Mouse (Mus musculus): Measurements from ENCODE around the gene Retreg1. TPM values are rescaled to one million over a fixed set of nuclear protein-coding genes. Genes with fewer than 3 reads are reported as not detected.

Retreg1 gene
- total RNA-seq, 2 experiments from 2014 or later = 170 to 181 TPM

DNA sequence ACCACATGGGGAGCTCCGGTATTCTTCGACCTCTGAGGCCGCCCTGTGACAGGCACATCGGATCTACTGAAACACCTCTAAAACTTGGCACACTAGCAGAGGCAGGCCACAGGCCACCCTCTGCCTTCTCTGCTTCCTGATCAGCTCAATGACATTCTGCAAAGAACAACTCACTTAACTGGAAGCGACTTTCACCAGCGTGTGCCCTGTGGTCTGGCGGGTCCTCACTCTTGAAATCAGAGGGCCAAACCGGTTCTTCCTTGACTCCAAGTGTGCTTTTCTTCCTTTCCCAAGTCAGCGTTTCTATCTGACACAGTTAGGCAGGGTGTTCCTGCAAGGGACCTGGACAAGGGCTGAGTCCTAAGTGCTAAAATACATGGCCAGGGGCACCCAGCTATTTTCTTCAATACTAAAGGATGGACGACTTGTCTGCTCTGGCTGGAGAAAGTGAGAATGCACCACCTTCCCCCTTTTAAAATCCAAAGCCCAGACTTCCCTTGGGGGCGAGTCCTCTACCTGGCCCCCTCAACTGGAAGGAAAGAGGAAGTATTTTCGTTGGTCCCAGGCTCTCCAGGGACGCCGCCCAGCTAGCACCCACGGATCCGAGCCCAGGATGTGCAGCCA lies 406 bp upstream of the Retreg1 start:
- DNase-seq = no peak
- Histone ChIP-seq H3K27ac (peak overlapping the region; percentile 77), H3K4me3 (peak overlapping the region; percentile 92)
- TF ChIP-seq CTCF (IDR thresholded peaks at IDR 0.05) = no peak
- intact Hi-C loops (cut with DNase I) = no loop called here

DNA sequence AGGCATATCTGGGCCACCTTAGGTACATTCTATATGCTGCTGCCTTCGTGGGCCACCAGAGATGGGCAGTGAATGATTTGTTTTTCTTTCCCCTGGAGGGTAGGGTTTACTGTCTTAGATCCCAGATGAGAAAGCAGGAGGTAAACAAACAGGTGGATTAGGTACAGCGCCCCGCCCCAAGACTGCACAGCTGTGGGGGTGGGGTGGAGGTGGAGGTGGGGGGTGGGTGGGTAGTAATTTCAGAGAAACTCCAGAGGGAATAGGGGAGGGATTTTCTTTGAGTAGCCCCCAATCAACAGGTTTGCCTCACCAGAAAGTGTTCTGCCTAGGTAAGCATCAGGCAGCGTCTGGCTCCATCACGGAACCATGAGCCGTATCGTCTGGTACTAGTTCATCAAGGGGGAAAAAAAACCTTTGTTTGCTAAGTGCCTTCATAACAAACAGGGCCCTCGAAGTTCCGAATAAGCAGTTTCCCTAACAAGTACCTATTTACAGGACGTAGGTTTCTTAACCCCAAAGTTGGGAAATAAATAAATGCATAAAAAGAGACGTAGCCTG lies 1.1 kb downstream of the Retreg1 start:
- intact Hi-C loops (cut with DNase I) = no loop called here
- no peak for TF ChIP-seq CTCF (IDR thresholded peaks at IDR 0.05)
- H3K27ac ChIP-seq = no peak overlapping the region
- peak overlapping the region; percentile 92 for H3K4me3 ChIP-seq
- DNase-seq = no peak

DNA sequence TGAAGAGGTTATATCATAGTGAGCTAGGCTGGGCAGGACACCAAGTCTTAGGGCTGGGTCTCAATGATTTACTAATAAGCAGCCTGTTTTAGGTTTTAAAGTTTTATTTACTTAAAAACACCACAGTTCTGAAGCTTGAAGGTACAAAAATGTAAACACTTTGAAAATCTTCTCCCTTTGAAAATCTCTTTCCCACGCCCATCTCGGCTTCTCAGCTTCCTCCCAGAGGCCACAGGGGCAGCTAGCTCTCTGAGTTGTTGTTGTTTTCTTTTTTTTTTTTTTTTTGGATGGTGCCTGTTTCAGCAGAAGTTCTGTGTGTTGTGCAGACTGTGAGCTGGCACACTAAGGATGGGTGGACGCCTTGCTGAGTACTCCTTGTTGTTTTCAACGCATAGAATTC lies 1.8 kb downstream of the Retreg1 start:
- TF ChIP-seq CTCF (IDR thresholded peaks at IDR 0.05) = no peak
- DNase-seq = no peak
- H3K4me3 ChIP-seq = no peak overlapping the region
- H3K27ac ChIP-seq = no peak overlapping the region
- intact Hi-C loops (cut with DNase I) = loop anchor here (5.0 kb wide), 1 partner anchor 38 kb away; no protein-coding TSS in a partner anchor

DNA sequence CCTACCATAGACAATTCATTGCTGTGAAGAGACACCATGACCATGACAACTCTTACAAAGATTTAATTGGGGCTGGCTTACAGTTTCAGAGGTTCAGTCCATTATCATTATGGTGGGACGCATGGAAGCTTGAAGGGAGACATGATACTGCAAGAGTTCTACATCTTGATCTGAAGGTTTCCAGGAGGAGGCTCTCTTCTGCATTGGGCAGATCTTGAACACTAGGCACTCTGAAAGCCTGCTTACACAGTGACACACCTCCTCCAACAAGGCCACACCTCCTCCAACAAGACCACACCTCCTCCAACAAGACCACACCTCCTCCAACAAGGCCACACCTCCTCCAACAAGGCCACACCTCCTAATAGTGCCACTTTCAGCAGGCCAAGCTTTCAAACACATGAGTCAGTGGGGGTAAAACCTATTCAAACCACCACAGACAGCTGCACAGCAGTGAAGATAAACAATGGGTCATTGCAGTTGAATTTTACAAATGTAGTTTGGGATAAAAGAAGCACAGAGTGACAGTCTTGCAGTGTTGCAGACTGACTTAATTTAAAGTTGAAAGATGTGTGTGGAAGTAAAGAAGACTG lies 4.7 kb downstream of the Retreg1 start:
- TF ChIP-seq CTCF (IDR thresholded peaks at IDR 0.05) = no peak
- no peak overlapping the region for H3K4me3 ChIP-seq
- no peak overlapping the region for H3K27ac ChIP-seq
- DNase-seq = no peak
- intact Hi-C loops (cut with DNase I) = loop anchor here (5.0 kb wide), 1 partner anchor 35 kb away; no protein-coding TSS in a partner anchor

DNA sequence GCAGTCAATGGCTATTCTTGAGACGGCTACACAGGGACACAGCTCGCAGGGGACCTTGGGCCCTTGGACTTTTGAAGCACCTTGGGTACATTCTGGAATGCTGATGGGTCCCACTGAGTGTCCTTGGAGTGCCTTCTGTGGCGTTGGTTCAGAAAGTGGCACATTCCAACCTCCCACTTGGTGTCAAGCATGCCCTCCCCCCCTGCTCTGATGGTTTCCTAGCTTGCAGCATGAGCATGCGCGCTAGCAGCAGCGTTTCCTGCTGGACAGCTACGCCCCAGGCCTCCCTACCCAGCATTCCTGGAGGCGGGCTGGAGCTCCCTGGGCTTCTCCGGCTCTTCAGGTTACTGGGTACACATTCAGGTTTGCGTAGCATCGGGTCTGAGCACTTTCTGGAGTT lies 7.6 kb downstream of the Retreg1 start:
- no peak for DNase-seq
- no peak for TF ChIP-seq CTCF (IDR thresholded peaks at IDR 0.05)
- no peak overlapping the region for H3K4me3 ChIP-seq
- H3K27ac ChIP-seq = no peak overlapping the region
- intact Hi-C loops (cut with DNase I) = no loop called here

DNA sequence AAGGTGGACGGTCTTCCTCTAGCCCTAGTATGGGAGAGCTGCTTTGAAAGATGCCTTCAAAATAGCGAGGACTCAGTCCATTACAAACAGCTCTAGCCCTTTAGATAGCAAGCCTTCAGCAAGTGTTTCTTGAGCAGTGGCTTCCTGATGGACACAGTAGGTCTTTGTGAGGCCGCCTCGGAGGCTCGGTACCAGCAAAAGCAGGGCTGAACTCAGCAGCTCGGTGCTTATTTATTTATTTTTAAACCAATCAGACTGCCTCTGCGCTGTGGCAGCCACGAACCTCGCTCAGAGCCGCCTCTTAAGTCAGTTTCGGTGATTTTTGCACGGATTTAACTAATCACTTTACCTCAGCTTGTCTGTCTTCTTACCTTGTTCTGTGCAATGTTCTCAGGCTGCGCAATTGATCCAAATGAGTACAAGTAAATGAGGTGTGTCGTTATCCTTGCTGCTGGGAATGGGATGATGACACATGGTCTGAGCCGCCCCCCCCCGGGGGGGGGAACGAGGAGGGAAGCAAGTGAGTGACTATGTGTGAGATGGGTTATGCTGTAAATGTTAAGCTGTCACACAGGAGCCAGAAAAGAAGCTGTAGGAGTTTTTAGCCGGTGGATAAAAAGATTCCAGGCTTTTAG lies 11.4 kb downstream of the Retreg1 start:
- TF ChIP-seq CTCF (IDR thresholded peaks at IDR 0.05) = no peak
- Histone ChIP-seq H3K4me3 (no peak overlapping the region), H3K27ac (no peak overlapping the region)
- intact Hi-C loops (cut with DNase I) = no loop called here
- DNase-seq = no peak

DNA sequence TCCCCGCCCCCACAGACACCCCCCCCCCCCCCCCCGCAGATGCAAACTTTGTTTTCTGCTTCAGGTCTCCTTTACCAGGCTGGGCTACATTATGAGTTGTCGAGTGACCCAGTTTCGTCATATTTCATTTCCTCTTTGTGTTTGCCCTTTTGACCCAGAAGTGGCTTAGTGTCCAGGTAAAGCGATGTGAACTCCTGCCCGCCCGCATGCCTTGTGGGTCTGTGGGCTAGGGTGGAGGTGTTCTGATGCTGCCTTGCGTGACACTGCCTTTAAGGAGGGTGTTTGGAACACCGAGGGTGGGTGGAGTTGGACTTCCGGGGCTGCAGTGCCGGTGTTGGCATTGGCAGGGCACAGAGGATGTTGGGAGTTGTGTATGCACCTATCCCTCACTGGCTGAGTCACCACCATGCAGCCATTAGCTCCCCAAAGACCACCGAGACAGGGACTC lies 15.7 kb downstream of the Retreg1 start:
- no peak for DNase-seq
- Histone ChIP-seq H3K27ac (no peak overlapping the region), H3K4me3 (no peak overlapping the region)
- intact Hi-C loops (cut with DNase I) = no loop called here
- TF ChIP-seq CTCF (IDR thresholded peaks at IDR 0.05) = no peak

DNA sequence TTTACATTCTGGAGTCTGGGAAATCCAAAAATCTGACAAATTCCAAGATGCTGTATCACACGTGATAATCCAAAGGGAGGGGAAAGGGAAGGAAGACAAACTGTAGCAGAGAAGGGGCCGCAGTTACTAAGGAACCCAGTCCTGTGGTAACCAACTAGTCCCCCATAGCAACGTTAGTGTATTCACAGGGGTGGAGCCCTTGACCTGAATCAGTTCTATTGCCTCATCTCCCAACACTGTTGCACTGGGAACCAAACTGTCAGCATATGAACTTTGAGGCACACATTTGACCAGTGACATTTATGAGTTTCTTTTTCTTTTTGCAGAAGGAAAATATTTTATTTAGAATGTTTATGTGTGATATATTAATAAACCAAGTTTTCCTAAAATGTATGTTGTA lies 16.5 kb downstream of the Retreg1 start:
- H3K4me3 ChIP-seq = no peak overlapping the region
- TF ChIP-seq CTCF (IDR thresholded peaks at IDR 0.05) = no peak
- intact Hi-C loops (cut with DNase I) = no loop called here
- no peak overlapping the region for H3K27ac ChIP-seq
- DNase-seq = no peak

DNA sequence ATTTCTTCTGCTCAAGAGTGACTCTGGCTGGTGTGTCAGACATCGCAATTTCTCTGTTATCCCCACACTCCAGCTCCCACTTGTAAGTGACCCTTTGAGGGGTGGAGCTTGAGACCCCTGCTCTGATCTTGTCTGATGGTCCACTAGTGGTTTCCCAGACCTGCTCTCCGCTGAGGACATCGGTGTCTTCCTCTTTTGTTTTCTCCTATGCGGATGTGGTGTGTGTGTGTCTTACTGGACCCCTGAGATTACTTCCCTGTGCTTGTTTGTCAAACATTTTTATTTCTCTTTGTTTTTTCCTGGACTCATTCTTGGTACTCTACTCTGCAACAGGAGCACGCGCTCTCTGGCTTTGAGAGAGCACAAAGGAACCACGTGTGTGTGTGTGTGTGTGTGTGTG lies 18.9 kb downstream of the Retreg1 start:
- no peak for DNase-seq
- intact Hi-C loops (cut with DNase I) = no loop called here
- H3K27ac ChIP-seq = no peak overlapping the region
- TF ChIP-seq CTCF (IDR thresholded peaks at IDR 0.05) = no peak
- no peak overlapping the region for H3K4me3 ChIP-seq

DNA sequence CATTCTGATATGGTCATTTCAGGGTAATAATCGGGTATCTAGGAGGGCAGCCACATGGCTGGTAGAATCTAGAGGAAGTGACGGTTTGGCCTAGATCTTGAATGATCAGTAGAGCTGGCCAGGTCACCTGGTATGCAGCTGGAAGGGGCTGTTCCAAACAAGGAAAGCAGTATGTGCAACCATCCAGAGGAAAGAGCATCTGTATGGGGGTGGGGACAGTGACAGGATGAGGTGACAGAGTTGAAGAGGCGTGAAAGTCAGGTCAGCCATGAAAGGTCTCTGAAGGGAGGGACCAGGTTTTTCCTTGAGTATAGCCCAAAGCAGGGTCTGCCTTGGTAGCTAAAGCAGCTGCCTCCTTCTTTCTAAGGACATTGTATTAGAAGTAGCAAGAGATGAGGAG lies 22.6 kb downstream of the Retreg1 start:
- intact Hi-C loops (cut with DNase I) = no loop called here
- TF ChIP-seq CTCF (IDR thresholded peaks at IDR 0.05) = no peak

DNA sequence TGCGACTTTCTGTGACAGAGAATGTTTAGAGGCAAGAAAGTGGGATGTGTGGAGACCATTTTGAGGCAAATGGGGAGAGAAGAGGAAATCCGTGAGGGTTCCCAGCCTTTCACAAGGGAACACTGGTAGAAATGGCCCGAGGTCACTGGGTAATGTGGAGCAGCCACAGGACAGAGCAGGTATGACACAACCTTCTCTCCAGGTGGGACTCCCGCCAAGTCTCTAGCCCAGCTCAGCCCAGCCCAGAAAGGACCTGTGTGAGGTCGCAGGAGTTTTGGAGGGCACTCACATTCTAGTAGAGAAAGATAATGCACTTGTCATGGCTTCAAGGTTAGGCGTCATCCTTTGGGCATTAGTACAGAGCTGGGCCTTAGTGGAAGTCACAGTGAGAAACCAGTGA lies 23.1 kb downstream of the Retreg1 start:
- intact Hi-C loops (cut with DNase I) = no loop called here
- Histone ChIP-seq H3K4me3 (no peak overlapping the region), H3K27ac (no peak overlapping the region)
- DNase-seq = no peak
- no peak for TF ChIP-seq CTCF (IDR thresholded peaks at IDR 0.05)

More for the DNA sequence above, 22.6 kb downstream of the Retreg1 start:
- DNase-seq = no peak
- Histone ChIP-seq H3K4me3 (no peak overlapping the region), H3K27ac (no peak overlapping the region)

DNA sequence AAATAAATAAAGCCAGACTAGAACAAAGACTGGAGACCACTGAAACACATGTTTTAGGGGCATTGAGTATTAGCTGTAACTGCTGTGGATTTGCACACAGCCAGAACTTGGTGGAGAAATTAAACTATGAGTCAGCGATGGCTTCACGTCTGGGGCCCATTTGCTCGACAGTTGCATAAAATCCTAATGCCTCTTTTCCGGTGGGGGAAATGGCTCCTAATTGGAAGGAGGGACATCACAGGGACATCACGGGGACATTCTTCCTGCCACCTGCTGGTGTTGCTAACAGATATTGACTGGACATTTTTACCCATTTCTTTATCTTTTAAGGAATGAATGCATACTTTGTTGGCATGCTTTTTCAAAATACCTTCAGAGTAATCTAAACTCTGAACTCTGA lies 26.1 kb downstream of the Retreg1 start:
- no peak overlapping the region for H3K4me3 ChIP-seq
- intact Hi-C loops (cut with DNase I) = no loop called here
- DNase-seq = no peak

DNA sequence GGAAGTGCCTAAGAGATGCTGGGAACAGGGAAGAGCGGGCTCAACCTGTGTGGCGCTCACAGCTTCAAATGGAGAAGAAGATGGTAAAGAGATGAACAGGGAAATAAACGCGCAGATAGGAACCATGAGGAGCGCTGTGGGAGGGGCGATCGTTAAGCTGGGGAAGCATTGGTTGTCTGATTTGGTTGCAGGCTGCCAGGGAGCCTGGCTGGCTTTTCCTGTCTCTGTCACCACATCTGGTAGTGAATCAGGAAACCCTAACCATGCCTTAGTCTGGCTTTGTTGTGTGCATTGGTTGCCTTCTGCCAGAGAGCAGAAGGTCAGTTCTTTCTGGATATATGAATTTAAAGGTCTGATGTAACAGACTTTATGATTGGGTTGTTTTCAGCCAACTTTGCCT lies 28.5 kb downstream of the Retreg1 start:
- intact Hi-C loops (cut with DNase I) = no loop called here
- no peak overlapping the region for H3K27ac ChIP-seq
- H3K4me3 ChIP-seq = no peak overlapping the region
- no peak for DNase-seq
- TF ChIP-seq CTCF (IDR thresholded peaks at IDR 0.05) = no peak

More for the DNA sequence above, 26.1 kb downstream of the Retreg1 start:
- H3K27ac ChIP-seq = no peak overlapping the region
- no peak for TF ChIP-seq CTCF (IDR thresholded peaks at IDR 0.05)

Data from gastrocnemius, adult 2 months (tissue).